Mouse (Mus musculus) stomach, embryonic 14.5 days (tissue): ENCODE data around the gene Park7. TPM values are rescaled to one million over a fixed set of nuclear protein-coding genes. Genes with fewer than 3 reads are reported as not detected.
"Not testable (repeated sequence)": the region's sequence is repeated elsewhere in the genome, so short reads cannot be mapped to it uniquely, and the experiment has no call there.

Experiments
- ATAC-seq: fragments of 200-750 bp; cut with Nextera tagmentation; 2 replicates; pipeline ENCODE4 v1.8.0; 2017; ENCODE audit warnings: low read depth, moderate TSS enrichment; ENCODE audit not compliant: insufficient number of reproducible peaks, insufficient read depth, low FRiP score
- H3K27ac ChIP-seq: fragments of 300-500 bp; sonication (generic); 2 replicates; pipeline ENCODE4 v1.5.1; 2014; ENCODE audit warnings: mild to moderate bottlenecking, low read length, moderate library complexity, mixed read lengths
- H3K27me3 ChIP-seq: fragments of 300-500 bp; sonication (generic); 2 replicates; pipeline ENCODE4 v1.6.1; 2014; ENCODE audit warnings: low read length, control low read depth, mixed read lengths; ENCODE audit not compliant: control insufficient read depth, insufficient read depth
- H3K36me3 ChIP-seq: fragments of 300-500 bp; sonication (generic); 2 replicates; pipeline ENCODE4 v1.6.1; 2014; ENCODE audit warnings: mild to moderate bottlenecking, control low read depth, low read length, moderate library complexity, mixed read lengths; ENCODE audit not compliant: control insufficient read depth, insufficient read depth
- H3K4me1 ChIP-seq: fragments of 300-500 bp; sonication (generic); 2 replicates; pipeline ENCODE4 v1.6.1; 2014; ENCODE audit warnings: low read length, control low read depth, mixed read lengths; ENCODE audit not compliant: control insufficient read depth, insufficient read depth
- H3K4me2 ChIP-seq: fragments of 300-500 bp; sonication (generic); replicated peaks from 2 replicates; pipeline ENCODE4 v1.6.1; 2014; ENCODE audit warnings: low read depth, low read length, control low read depth
- H3K4me3 ChIP-seq: fragments of 300-500 bp; sonication (generic); 2 replicates; pipeline ENCODE4 v1.5.1; 2014; ENCODE audit warnings: low read depth, low read length, control low read depth
- H3K9ac ChIP-seq: fragments of 300-500 bp; sonication (generic); replicated peaks from 2 replicates; pipeline ENCODE4 v1.6.1; 2014; ENCODE audit warnings: low read depth, mild to moderate bottlenecking, control low read depth, low read length, moderate library complexity, mixed read lengths
- H3K9me3 ChIP-seq: fragments of 300-500 bp; sonication (generic); 2 replicates; pipeline ENCODE4 v1.6.1; 2016; ENCODE audit warnings: low read depth, low read length, control low read depth; ENCODE audit not compliant: control insufficient read depth
- WGBS: fragments of 180-500 bp; shearing (Covaris S2); extraction: QIAGEN DNeasy Blood & Tissue Kit; methylation state at CpG from one replicate; pipeline ENCODE4 v1.1.7; 2014; 5-methylcytosine and 5-hydroxymethylcytosine counted together
- polyA plus RNA-seq: library from polyadenylated mRNA; unstranded; fragments of >200 nt; fragmentation: Nextera tagmentation; extraction: Ambion mirVana; gene quantifications from 2 replicates; pipeline ENCODE4 v1.2.1, GENCODE M21; 2014

The Park7 gene
- polyA plus RNA-seq, 1 experiment from 2014 or later = 440 TPM

DNA sequence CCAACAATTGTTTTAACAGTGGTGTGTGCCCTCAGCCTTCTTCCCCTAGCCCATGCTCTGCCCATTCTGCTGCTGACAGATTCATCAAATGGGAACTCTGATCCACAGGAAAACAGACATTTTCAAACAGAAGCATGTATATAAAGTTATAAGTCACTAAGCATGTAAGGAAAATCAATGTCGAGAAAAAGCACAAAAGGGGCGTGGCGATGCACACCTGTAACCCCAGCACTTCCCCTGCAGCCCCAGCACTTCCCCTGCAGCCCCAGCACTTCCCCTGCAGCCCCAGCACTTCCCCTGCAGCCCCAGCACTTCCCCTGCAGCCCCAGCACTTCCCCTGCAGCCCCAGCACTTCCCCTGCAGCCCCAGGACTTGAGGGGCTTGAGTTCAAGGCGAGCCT lies 39.8 kb downstream of the Park7 start:
- H3K4me2 ChIP-seq, H3K27ac ChIP-seq, H3K27me3 ChIP-seq, H3K36me3 ChIP-seq, H3K9ac ChIP-seq, H3K4me3 ChIP-seq, ATAC-seq: not testable (repeated sequence)
- peaks cover 22% of the 10 kb centered on the region for H3K4me1 ChIP-seq
- WGBS = 50% methylated on average over 4 of the region's 4 CpGs
- peaks cover 11% of the 10 kb centered on the region for H3K9me3 ChIP-seq

GRCm38 (mm10) chr4:150872681-150873080 lies 41.6 kb downstream of the Park7 start:
- H3K9me3 ChIP-seq = no peaks in the 10 kb centered on the region
- no peak overlapping the region for H3K4me3 ChIP-seq
- no peak overlapping the region for H3K9ac ChIP-seq
- no peak for ATAC-seq
- no peak overlapping the region for H3K4me2 ChIP-seq
- WGBS = 66% methylated on average over 8 of the region's 8 CpGs
- peak overlapping the region; percentile 88; the same call in 1 of the 2 replicates for H3K27ac ChIP-seq
- H3K27me3 ChIP-seq = no peaks in the 10 kb centered on the region
- H3K4me1 ChIP-seq = peaks cover 25% of the 10 kb centered on the region
- H3K36me3 ChIP-seq = peaks cover 8% of the 10 kb centered on the region

DNA sequence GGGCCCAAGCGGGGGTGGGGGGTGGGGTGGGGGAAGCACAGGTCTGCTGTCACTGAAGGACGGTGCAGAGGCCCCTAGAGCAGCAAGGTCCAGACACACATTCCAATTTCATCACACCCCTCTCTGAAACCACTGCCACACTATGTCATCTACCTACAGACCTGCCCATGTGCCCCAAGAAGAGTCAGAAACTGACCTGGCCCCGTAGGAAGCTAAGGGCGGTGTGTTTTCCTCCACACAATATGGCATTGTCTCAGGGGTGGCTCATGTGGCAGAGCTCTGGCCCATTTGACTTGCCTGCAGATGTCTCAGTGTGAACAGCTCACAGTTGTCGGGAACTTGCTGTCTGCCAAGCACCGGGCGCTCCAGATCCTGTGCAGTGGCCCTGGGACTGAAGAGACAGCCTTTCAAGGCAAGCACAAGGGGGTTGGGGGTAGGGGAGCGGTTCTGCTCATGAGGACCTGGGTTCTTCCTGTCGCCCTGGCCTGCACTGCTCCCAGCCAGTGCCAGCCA lies 42.0 kb downstream of the Park7 start:
- no peaks in the 10 kb centered on the region for H3K9me3 ChIP-seq
- H3K4me1 ChIP-seq = peaks cover 25% of the 10 kb centered on the region
- H3K9ac ChIP-seq = no peak overlapping the region
- no peak overlapping the region for H3K4me2 ChIP-seq
- peak overlapping the region; percentile 88; the same call in 1 of the 2 replicates for H3K27ac ChIP-seq
- peaks cover 13% of the 10 kb centered on the region for H3K36me3 ChIP-seq
- ATAC-seq = peak; percentile 40; the same call in 1 of the 2 replicates
- WGBS = 37% methylated on average over 9 of the region's 9 CpGs
- no peak overlapping the region for H3K4me3 ChIP-seq
- H3K27me3 ChIP-seq = no peaks in the 10 kb centered on the region

DNA sequence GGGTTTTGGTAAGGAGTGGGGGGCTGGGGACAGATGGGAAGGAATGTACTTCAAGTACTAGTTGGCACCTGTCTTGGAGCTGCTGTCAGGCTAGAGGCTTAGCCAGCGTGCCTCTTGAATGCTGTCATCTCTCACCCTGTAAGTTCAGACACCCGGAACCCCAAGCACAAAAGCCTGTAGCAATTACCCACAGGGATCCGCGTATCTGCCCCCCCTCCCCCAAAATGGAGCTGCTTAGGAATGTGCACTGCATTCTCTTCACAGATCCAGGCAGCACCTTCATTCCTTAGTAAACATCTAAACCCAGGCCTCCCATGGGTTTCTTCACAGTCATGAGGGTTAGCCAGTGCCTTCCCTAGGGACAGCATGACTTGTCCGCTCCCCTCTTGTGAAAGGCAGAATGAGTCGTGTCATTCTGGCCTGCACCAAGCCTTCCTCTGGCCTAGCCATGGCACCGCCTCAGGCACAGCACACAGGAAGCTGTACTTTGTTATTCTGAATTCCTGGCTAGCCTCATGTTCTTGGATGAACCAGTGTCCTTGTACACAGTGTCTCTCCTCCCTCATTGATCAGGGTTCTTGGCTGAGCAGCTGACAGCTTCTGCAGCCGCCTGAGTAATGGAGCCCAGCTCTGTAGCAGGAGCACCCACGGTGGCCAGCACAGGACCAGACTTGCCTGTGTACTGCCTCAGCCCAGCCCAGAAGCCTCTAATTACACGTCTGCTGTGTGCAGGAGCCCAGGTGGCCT lies 42.7 kb downstream of the Park7 start:
- peak; percentile 81 for ATAC-seq
- Histone ChIP-seq H3K36me3 (peaks cover 19% of the 10 kb centered on the region), H3K27ac (peak overlapping the region; percentile 88), H3K9me3 (no peaks in the 10 kb centered on the region), H3K27me3 (no peaks in the 10 kb centered on the region), H3K4me3 (no peak overlapping the region), H3K4me1 (peaks cover 25% of the 10 kb centered on the region), H3K4me2 (no peak overlapping the region), H3K9ac (no peak overlapping the region)
- WGBS = 20% methylated on average over 10 of the region's 10 CpGs

DNA sequence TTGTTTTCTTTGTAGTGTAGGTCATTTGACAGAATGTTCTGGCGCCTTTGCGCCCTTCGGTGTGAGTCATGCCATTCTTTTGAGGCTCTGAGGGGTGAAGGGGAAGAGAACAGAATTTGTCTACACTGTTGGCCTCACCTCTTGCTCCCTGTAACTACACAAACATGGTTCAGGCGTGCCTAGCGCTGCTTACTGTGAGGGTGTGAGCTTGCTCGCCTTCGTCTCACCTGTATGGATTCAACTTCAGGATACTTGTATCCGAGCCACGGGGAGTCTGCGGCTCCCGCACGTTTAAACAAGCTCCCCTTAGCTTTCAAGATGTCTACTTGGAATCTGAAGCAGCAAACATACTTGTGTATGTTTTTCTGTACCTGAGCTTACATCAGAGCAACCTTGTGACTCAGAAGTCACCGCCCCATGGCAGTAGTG lies 43.3 kb downstream of the Park7 start:
- Histone ChIP-seq H3K9ac (no peak overlapping the region), H3K36me3 (peaks cover 25% of the 10 kb centered on the region), H3K9me3 (no peaks in the 10 kb centered on the region), H3K4me1 (peaks cover 25% of the 10 kb centered on the region), H3K27ac (peak overlapping the region; percentile 88; the same call in 1 of the 2 replicates), H3K4me3 (no peak overlapping the region), H3K27me3 (no peaks in the 10 kb centered on the region), H3K4me2 (no peak overlapping the region)
- ATAC-seq = peak; percentile 28; the same call in 1 of the 2 replicates
- 66% methylated on average over 13 of the region's 13 CpGs for WGBS

DNA sequence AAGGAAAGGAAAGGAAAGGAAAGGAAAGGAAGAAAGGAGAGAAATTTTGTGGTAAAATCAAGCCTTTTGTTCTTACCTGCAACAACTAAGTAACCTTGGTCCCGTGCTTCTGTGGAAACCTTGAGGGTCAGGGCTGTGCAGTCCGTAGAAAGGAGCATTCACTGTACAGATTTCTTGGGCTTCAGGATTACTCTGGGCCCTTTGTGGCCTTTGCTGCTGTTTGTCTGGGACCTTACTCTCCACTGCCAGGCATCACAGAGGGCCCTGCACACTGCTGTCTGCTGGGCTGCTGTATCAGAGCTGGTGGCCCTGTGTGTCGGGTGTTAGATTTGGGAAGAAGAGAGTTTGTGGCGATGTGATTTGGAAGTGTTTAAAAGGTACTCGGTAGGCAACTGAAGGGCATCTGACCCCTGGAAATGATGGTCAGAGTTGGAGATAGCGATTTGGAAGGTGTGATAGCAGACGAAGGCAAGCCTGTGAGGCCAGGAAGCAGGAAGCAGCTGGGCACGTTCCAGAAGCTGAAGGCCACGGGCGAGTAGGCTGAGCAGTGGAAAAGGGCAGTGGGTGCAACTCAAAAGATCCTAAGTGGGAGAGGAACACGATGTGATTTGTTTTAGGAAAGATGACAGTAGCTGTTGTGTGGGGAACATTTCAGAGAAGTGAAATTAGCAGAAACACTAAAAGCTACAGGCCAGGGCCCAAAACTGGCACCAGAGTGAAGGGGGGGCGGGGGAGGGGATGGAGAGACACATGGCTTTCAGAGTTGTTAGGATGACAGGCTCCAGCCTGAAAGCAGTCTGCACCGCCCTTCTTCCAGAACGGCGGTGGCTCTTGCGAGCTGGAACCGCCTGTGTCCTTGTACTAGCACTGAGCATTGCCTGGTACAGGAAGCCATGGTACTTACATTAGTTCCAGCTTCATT lies 44.7 kb downstream of the Park7 start:
- H3K9me3 ChIP-seq = no peaks in the 10 kb centered on the region
- H3K4me1 ChIP-seq = peaks cover 25% of the 10 kb centered on the region
- no peak overlapping the region for H3K4me2 ChIP-seq

GRCm38 (mm10) chr4:150868859-150869258 lies 45.4 kb downstream of the Park7 start:
- Histone ChIP-seq H3K36me3 (peaks cover 30% of the 10 kb centered on the region), H3K9ac (no peak overlapping the region), H3K27me3 (no peaks in the 10 kb centered on the region), H3K4me1 (peaks cover 25% of the 10 kb centered on the region), H3K27ac (no peak overlapping the region), H3K9me3 (no peaks in the 10 kb centered on the region), H3K4me3 (no peak overlapping the region), H3K4me2 (no peak overlapping the region)
- ATAC-seq = no peak
- 72% methylated on average over 2 of the region's 2 CpGs for WGBS

More for the DNA sequence above, 44.7 kb downstream of the Park7 start:
- 63% methylated on average over 17 of the region's 17 CpGs for WGBS
- ATAC-seq = no peak
- Histone ChIP-seq H3K27ac (peak overlapping the region; percentile 55; the same call in 1 of the 2 replicates), H3K4me3 (no peak overlapping the region), H3K9ac (no peak overlapping the region), H3K27me3 (no peaks in the 10 kb centered on the region), H3K36me3 (peaks cover 30% of the 10 kb centered on the region)

DNA sequence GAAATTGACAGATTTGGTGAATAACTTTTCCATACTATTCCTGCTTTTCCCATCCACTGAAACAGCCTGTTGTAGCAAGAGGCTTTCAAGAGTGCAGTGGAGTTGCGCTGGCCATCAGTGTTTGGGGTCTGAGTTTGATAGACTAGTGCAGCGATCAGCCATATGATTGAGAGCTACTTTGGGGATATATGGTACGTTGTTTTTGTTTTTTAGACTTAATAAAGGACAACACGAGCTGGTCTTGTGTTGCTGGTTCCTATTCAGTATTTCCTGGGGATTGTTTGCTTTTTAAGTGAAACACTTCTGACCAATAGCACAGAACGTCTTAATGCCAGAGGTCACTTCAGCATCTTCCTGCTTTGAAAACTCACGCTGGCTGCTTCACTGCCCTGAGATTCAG lies 46.1 kb downstream of the Park7 start:
- Histone ChIP-seq H3K4me3 (no peak overlapping the region), H3K9me3 (no peaks in the 10 kb centered on the region), H3K36me3 (peaks cover 30% of the 10 kb centered on the region), H3K27me3 (no peaks in the 10 kb centered on the region), H3K4me2 (no peak overlapping the region), H3K4me1 (peaks cover 25% of the 10 kb centered on the region), H3K9ac (no peak overlapping the region), H3K27ac (no peak overlapping the region)
- no peak for ATAC-seq
- 78% methylated on average over 6 of the region's 6 CpGs for WGBS
